Mouse (Mus musculus) CH12.LX (cell line): Measurements from ENCODE around the gene Gm20388. TPM values are rescaled to one million over a fixed set of nuclear protein-coding genes. Genes with fewer than 3 reads are reported as not detected.

Source experiments
- DNase-seq: peaks from one replicate; pipeline ENCODE4 v3.0.0-alpha.2; 2013; ENCODE audit errors: extremely low read depth
- H3K27ac ChIP-seq: 2 replicates; pipeline ENCODE4 v1.5.1; 2012; ENCODE audit warnings: low read depth, mild to moderate bottlenecking, control low read depth, moderate library complexity; ENCODE audit not compliant: insufficient read depth
- H3K27me3 ChIP-seq: replicated peaks from 2 replicates; pipeline ENCODE3; 2012; ENCODE audit warnings: inconsistent platforms
- H3K36me3 ChIP-seq, 2 experiments: replicated peaks in 1 of 2; 2 replicates each; pipeline versions ENCODE3 to v1.6.1; 2012; ENCODE audit warnings: inconsistent platforms in 1 of 2, low read length in 1 of 2, mild to moderate bottlenecking in 1 of 2, mixed read lengths in 1 of 2, moderate library complexity in 1 of 2; ENCODE audit not compliant: control insufficient read depth in 1 of 2, insufficient read depth in 1 of 2
- H3K4me1 ChIP-seq, 2 experiments: 2 replicates each; pipeline ENCODE4 v1.6.1; 2012; ENCODE audit warnings: inconsistent platforms in 1 of 2, moderate library complexity in 1 of 2; ENCODE audit not compliant: insufficient read depth in 2 of 2, control insufficient read depth in 1 of 2
- H3K4me2 ChIP-seq: 2 replicates; pipeline ENCODE4 v1.6.1; 2012; ENCODE audit warnings: low read depth, mild to moderate bottlenecking, control low read depth; ENCODE audit not compliant: poor library complexity, insufficient read depth, severe bottlenecking
- H3K4me3 ChIP-seq, 3 experiments: fragments of 150-350 bp in 1 of 3; sonication (generic) in 1 of 3; replicated peaks in 1 of 3; 2 replicates each; pipeline versions ENCODE3 to v1.5.1; 2011 to 2012; ENCODE audit warnings: low read depth in 2 of 3, low read length in 2 of 3, mild to moderate bottlenecking in 2 of 3, moderate library complexity in 2 of 3, control low read depth in 1 of 3, improper control_type of control experiment in 1 of 3, inconsistent platforms in 1 of 3, mixed read lengths in 1 of 3; ENCODE audit not compliant: poor library complexity in 1 of 3
- H3K79me2 ChIP-seq: replicated peaks from 2 replicates; pipeline ENCODE4 v1.6.1; 2012; ENCODE audit warnings: mild to moderate bottlenecking, moderate library complexity; ENCODE audit not compliant: control insufficient read depth, poor library complexity, insufficient read depth, severe bottlenecking; ENCODE audit errors: extremely low read depth
- H3K9ac ChIP-seq: 2 replicates; pipeline ENCODE4 v1.6.1; 2012; ENCODE audit warnings: low read depth, mild to moderate bottlenecking, control low read depth, moderate library complexity; ENCODE audit not compliant: insufficient read depth
- H3K9me3 ChIP-seq: replicated peaks from 2 replicates; pipeline ENCODE3; 2012; ENCODE audit warnings: low read length, inconsistent platforms, mixed read lengths
- BHLHE40 ChIP-seq: IDR thresholded peaks from 2 replicates; pipeline ENCODE4 v1.6.1; 2011; ENCODE audit warnings: mild to moderate bottlenecking, low read depth, low read length, improper control_type of control experiment
- CTCF ChIP-seq, 2 experiments: IDR thresholded peaks in 1 of 2; conservative IDR thresholded peaks in 1 of 2; 2 replicates each; pipeline ENCODE4 v1.5.1; 2011 to 2012; ENCODE audit warnings: low read depth in 2 of 2, low read length in 2 of 2, improper control_type of control experiment in 1 of 2, inconsistent platforms in 1 of 2, mild to moderate bottlenecking in 1 of 2, moderate library complexity in 1 of 2
- E2F4 ChIP-seq: IDR thresholded peaks from 2 replicates; pipeline ENCODE4 v1.6.1; 2011; ENCODE audit warnings: low read depth, low read length, improper control_type of control experiment; ENCODE audit not compliant: insufficient replicate concordance
- JUND ChIP-seq: conservative IDR thresholded peaks from 2 replicates; pipeline ENCODE4 v1.6.1; 2011; ENCODE audit warnings: low read depth, low read length, improper control_type of control experiment
- MAX ChIP-seq: IDR thresholded peaks from 2 replicates; pipeline ENCODE4 v1.6.1; 2011; ENCODE audit warnings: low read length, improper control_type of control experiment
- MAZ ChIP-seq: IDR thresholded peaks from 2 replicates; pipeline ENCODE4 v1.6.1; 2012; ENCODE audit warnings: low read depth, mild to moderate bottlenecking, inconsistent platforms, low read length, improper control_type of control experiment, moderate library complexity
- MYC ChIP-seq: IDR thresholded peaks from 2 replicates; pipeline ENCODE4 v1.6.1; 2011; ENCODE audit warnings: low read depth, mild to moderate bottlenecking, improper control_type of control experiment, low read length
- NELFE ChIP-seq: IDR thresholded peaks from 2 replicates; pipeline ENCODE4 v1.6.1; 2011; ENCODE audit warnings: low read depth, low read length, improper control_type of control experiment
- PAX5 ChIP-seq: IDR thresholded peaks from 2 replicates; pipeline ENCODE4 v1.6.1; 2012; ENCODE audit warnings: low read length, inconsistent platforms, mixed read lengths
- POLR2AphosphoS2 ChIP-seq: IDR thresholded peaks from 2 replicates; pipeline ENCODE4 v1.6.1; 2011; ENCODE audit warnings: low read depth, low read length, improper control_type of control experiment
- SMC3 ChIP-seq: IDR thresholded peaks from 2 replicates; pipeline ENCODE4 v1.6.1; 2011; ENCODE audit warnings: low read depth, low read length, improper control_type of control experiment
- TCF12 ChIP-seq: IDR thresholded peaks from 2 replicates; pipeline ENCODE4 v1.6.1; 2014; ENCODE audit warnings: low read depth, mild to moderate bottlenecking, inconsistent platforms, low read length, improper control_type of control experiment
- UBTF ChIP-seq: IDR thresholded peaks from 2 replicates; pipeline ENCODE4 v1.6.1; 2012; ENCODE audit warnings: low read depth, mild to moderate bottlenecking, inconsistent platforms, low read length, improper control_type of control experiment, moderate library complexity
- USF2 ChIP-seq: conservative IDR thresholded peaks from 2 replicates; pipeline ENCODE4 v1.6.1; 2011; ENCODE audit warnings: low read depth, low read length, improper control_type of control experiment
- ZC3H11A ChIP-seq: IDR thresholded peaks from 2 replicates; pipeline ENCODE4 v1.6.1; 2012; ENCODE audit warnings: low read depth, mild to moderate bottlenecking, inconsistent platforms, low read length, improper control_type of control experiment
- ZMIZ1 ChIP-seq: IDR thresholded peaks from 2 replicates; pipeline ENCODE4 v1.6.1; 2012; ENCODE audit warnings: low read depth, mild to moderate bottlenecking, inconsistent platforms, low read length, improper control_type of control experiment
- dilution Hi-C: fragments of 300-500 bp; cut with MboI; formaldehyde crosslinking; loops from 2 replicates; pipeline ENCODE4 v1.14.3; 2020; ENCODE audit warnings: low sequenced_read_pairs; ENCODE audit not compliant: extremely low pct_unique_long_range_greater_than_20kb, extremely low pct_ligation_motif_present
- in situ Hi-C: fragments of 300-500 bp; cut with MboI; formaldehyde crosslinking; loops from 3 replicates; pipeline ENCODE4 v1.14.3; 2019; ENCODE audit warnings: low sequenced_read_pairs, low pct_ligation_motif_present, low pct_unique_long_range_greater_than_20kb, mixed read lengths
- polyA plus RNA-seq: library from polyadenylated mRNA; unstranded; fragments of >175 nt; gene quantifications from 2 replicates; pipeline ENCODE4 v1.2.1, GENCODE M21; 2012; ENCODE audit warnings: low read depth; ENCODE audit not compliant: insufficient read length
- total RNA-seq, 2 experiments: library from RNA; depleted of rRNA; stranded (reverse); fragments of 300-350 nt in 1 of 2; fragments of >200 nt in 1 of 2; gene quantifications; 2 replicates each; pipeline ENCODE4 v1.2.3; 2012 to 2014

Gene Gm20388
- total and polyA plus RNA-seq, 3 experiments, result 14.8 to 26.3 (median 22.2) TPM

DNA sequence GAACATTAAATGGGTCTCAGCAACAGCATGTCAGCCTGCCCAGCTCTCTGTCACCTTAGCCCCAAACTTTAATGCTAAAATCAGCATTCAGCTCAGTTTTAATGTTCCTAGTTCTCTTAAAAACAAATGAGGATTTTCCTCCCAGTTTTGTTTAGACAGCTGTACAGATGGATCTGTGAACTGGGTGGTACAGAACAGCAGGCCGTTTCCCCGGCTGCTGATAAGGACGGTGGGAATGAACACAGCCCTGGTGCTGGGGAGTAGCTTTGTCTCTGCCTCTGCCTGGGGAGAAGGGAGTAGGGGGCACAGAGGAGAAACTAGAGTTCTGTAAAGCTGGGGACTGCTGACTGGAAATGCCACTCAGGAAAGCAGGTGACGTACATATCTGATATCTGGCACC, 3821.7 kb downstream of the Gm20388 start:
- DNase-seq, result no peak
- Histone ChIP-seq H3K27me3 (peaks cover 42% of the 10 kb centered on the region), H3K9ac (no peak overlapping the region), H3K4me3 (no peak overlapping the region), H3K9me3 (no peaks in the 10 kb centered on the region), H3K36me3 (no peaks in the 10 kb centered on the region), H3K27ac (no peak overlapping the region), H3K4me2 (no peak overlapping the region), H3K4me1 (peaks cover 0 to 14% of the 10 kb centered on the region in 2 experiments; a peak in 3 of 4 replicates), H3K79me2 (no peaks in the 10 kb centered on the region)
- dilution Hi-C loops (no loop called here), in situ Hi-C loops (no loop called here)
- TF ChIP-seq ZMIZ1 (no peak), SMC3 (no peak), E2F4 (no peak), CTCF (conservative IDR thresholded peaks at IDR 0.05 in 1 of 2, IDR thresholded peaks at IDR 0.05 in 1 of 2; ENCODE audit: low read depth in 2 of 2, low read length in 2 of 2) (no peak), NELFE (no peak), UBTF (no peak)

DNA sequence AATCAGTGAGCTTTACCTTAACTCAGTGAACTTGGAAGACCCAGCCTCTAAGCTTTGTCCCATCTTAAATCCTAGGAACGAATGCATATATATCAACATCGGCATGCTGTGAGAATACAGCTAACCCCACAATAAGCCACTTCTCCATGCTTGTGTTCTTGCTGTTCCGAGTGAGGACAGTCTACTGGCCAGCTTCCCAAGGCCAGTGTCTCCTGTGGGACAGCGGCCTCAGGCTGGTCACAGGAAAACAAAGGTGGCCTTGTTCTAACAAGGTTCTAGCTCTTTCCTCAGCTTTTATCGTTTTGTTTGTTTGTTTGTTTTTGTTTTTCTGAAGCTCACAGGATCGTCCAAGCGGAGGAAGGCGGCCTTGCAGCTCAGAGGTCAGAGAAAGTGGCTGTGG, 3823.8 kb downstream of the Gm20388 start:
- dilution Hi-C loops, result no loop called here
- Histone ChIP-seq H3K4me3 (no peak overlapping the region), H3K9me3 (no peaks in the 10 kb centered on the region), H3K4me1 (peaks cover 0 to 8% of the 10 kb centered on the region in 2 experiments; a peak in 3 of 4 replicates), H3K27ac (no peak overlapping the region)
- no peak for TF ChIP-seq SMC3
- TF ChIP-seq USF2, result no peak
- no peak for TF ChIP-seq MAX
- TF ChIP-seq TCF12, result no peak
- TF ChIP-seq MYC, result no peak
- TF ChIP-seq ZC3H11A, result no peak
- TF ChIP-seq UBTF, result no peak
- no peak for TF ChIP-seq PAX5
- no peak for TF ChIP-seq JUND
- TF ChIP-seq MAZ, result no peak
- TF ChIP-seq POLR2AphosphoS2, result no peak
- no peak for TF ChIP-seq ZMIZ1
- TF ChIP-seq BHLHE40, result no peak
- TF ChIP-seq, all 38 proteins: peak for 0
- Histone ChIP-seq H3K36me3 (no peaks in the 10 kb centered on the region), H3K9ac (no peak overlapping the region), H3K27me3 (peaks cover 35% of the 10 kb centered on the region), H3K79me2 (no peaks in the 10 kb centered on the region), H3K4me2 (no peak overlapping the region)
- in situ Hi-C loops, result no loop called here
- DNase-seq, result no peak
